28 mouse cellular contexts compared by ENCODE assay signal in the genomic region with DNA sequence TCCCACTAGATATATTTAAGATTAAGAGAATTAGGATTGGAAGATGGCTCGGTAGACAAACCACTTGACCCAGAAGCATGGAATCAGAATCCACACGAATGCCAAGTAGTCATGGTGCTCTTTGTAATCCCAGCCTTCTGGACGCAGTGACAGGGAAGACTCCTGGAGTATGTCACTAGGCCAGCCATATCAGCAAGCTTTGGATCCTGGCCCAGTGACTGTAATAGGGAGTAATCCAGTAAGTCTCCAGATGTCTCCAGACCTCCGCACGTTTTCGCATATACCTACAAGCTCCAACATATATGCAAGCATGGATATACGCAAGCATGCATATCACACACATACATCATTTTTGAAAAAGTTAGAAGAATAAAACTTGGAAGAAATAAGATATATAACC.
DNase-seq lines count a peak whose midpoint lies in the region; ATAC-seq and TF ChIP-seq lines count a peak whose summit lies in the region.
"Had no signal": no experiment of that assay in that cellular context is flagged by ENCODE, and none has a peak within 500 bp of the region (broad histone marks: within the 10 kb centered on the region; RNA-seq: fewer than 3 reads in every experiment).

No protein-coding gene starts in this region.

- H3K27ac ChIP-seq in heart, embryonic 14.5 days (replicated peaks in 1 of 2; ENCODE audit: control insufficient read depth in 1 of 2, insufficient read depth in 1 of 2, low read depth in 2 of 2, low read length in 2 of 2) = no peak overlapping the region
- no peak overlapping the region for H3K27ac ChIP-seq in midbrain, postnatal 0 days (ENCODE audit: low read depth, low read length)
- H3K27ac ChIP-seq in midbrain, embryonic 13.5 days = no peak overlapping the region
- H3K27ac ChIP-seq: forebrain, embryonic 10.5 days; forebrain, embryonic 13.5 days; heart, embryonic 13.5 days; hindbrain, embryonic 15.5 days; intestine, embryonic 15.5 days; kidney, embryonic 15.5 days had no signal

- no peak overlapping the region for H3K9ac ChIP-seq in heart, embryonic 14.5 days (ENCODE audit: low read length)
- no peak overlapping the region for H3K9ac ChIP-seq in midbrain, postnatal 0 days (replicated peaks; ENCODE audit: low read length, poor library complexity, severe bottlenecking)
- H3K9ac ChIP-seq in midbrain, embryonic 13.5 days (replicated peaks) = no peak overlapping the region
- H3K9ac ChIP-seq: forebrain, embryonic 13.5 days; heart, embryonic 13.5 days; hindbrain, embryonic 15.5 days; intestine, embryonic 15.5 days; kidney, embryonic 15.5 days had no signal

- H3K9me3 ChIP-seq in heart, embryonic 14.5 days (ENCODE audit: control insufficient read depth, low read length) = no peaks in the 10 kb centered on the region
- no peaks in the 10 kb centered on the region for H3K9me3 ChIP-seq in midbrain, postnatal 0 days (ENCODE audit: low read length)
- H3K9me3 ChIP-seq in midbrain, embryonic 13.5 days = no peaks in the 10 kb centered on the region
- H3K9me3 ChIP-seq: forebrain, embryonic 10.5 days; forebrain, embryonic 13.5 days; G1E; heart, embryonic 13.5 days; hindbrain, embryonic 15.5 days; intestine, embryonic 15.5 days; kidney, embryonic 15.5 days had no signal

- no peak overlapping the region for H3K4me3 ChIP-seq in heart, embryonic 14.5 days (ENCODE audit: control insufficient read depth in 1 of 2, insufficient read depth in 1 of 2, low read depth in 1 of 2, low read length in 2 of 2)
- H3K4me3 ChIP-seq in midbrain, postnatal 0 days (ENCODE audit: low read depth, low read length) = no peak overlapping the region
- H3K4me3 ChIP-seq in midbrain, embryonic 13.5 days (replicated peaks) = no peak overlapping the region
- H3K4me3 ChIP-seq: forebrain, embryonic 10.5 days; forebrain, embryonic 13.5 days; heart, embryonic 13.5 days; hindbrain, embryonic 15.5 days; intestine, embryonic 15.5 days; kidney, embryonic 15.5 days had no signal

- H3K4me1 ChIP-seq in heart, embryonic 14.5 days (ENCODE audit: control insufficient read depth in 2 of 2, insufficient read depth in 2 of 2, low read length in 2 of 2) = peaks cover 2 to 4% of the 10 kb centered on the region in 2 experiments; a peak in 3 of 4 replicates
- no peaks in the 10 kb centered on the region for H3K4me1 ChIP-seq in midbrain, postnatal 0 days (ENCODE audit: insufficient read depth, low read length)
- H3K4me1 ChIP-seq in midbrain, embryonic 13.5 days (replicated peaks) = peaks cover 11% of the 10 kb centered on the region
- H3K4me1 ChIP-seq: intestine, embryonic 15.5 days; kidney, embryonic 15.5 days had no signal

- no peaks in the 10 kb centered on the region for H3K36me3 ChIP-seq in heart, embryonic 14.5 days (ENCODE audit: control insufficient read depth, insufficient read depth, low read length)
- H3K36me3 ChIP-seq in midbrain, postnatal 0 days (ENCODE audit: insufficient read depth, low read length) = no peaks in the 10 kb centered on the region
- no peaks in the 10 kb centered on the region for H3K36me3 ChIP-seq in midbrain, embryonic 13.5 days
- H3K36me3 ChIP-seq: forebrain, embryonic 10.5 days; G1E; heart, embryonic 13.5 days; hindbrain, embryonic 15.5 days; intestine, embryonic 15.5 days; kidney, embryonic 15.5 days had no signal

- no peaks in the 10 kb centered on the region for H3K27me3 ChIP-seq in heart, embryonic 14.5 days (ENCODE audit: control insufficient read depth, insufficient read depth, low read length)
- no peaks in the 10 kb centered on the region for H3K27me3 ChIP-seq in midbrain, postnatal 0 days (ENCODE audit: insufficient read depth, low read length)
- no peaks in the 10 kb centered on the region for H3K27me3 ChIP-seq in midbrain, embryonic 13.5 days
- H3K27me3 ChIP-seq: CH12.LX; forebrain, embryonic 13.5 days; heart, embryonic 13.5 days; hindbrain, embryonic 15.5 days; intestine, embryonic 15.5 days; kidney, embryonic 15.5 days had no signal

- DNase-seq in cerebellum, postnatal 14 days = peak; percentile 41 to 52
- DNase-seq in cerebellum, adult 18-20 months = no peak
- no peak for DNase-seq in heart, adult 9 months (ENCODE audit: low spot score in 2 of 2)
- DNase-seq in heart, postnatal 4 days = peak; percentile 40
- no peak for DNase-seq in heart, adult 8-10 months (ENCODE audit: low spot score)
- peak; percentile 62 for DNase-seq in midbrain, postnatal 0 days (ENCODE audit: low spot score)
- DNase-seq: adrenal gland, adult 8-10 months; adrenal gland, postnatal 25 days; B cell, adult 2 months; cerebellum, adult 11-12 months; cerebellum, adult 9-10 months; cerebellum, postnatal 36 days; gastrocnemius, postnatal 10 days; gastrocnemius, postnatal 36 days; heart, postnatal 36 days; kidney, adult 11 months; kidney, adult 8-10 months had no signal

- 40% methylated on average over 7 of the region's 7 CpGs for WGBS in heart, embryonic 14.5 days
- WGBS in midbrain, postnatal 0 days = 88% methylated on average over 7 of the region's 7 CpGs
- WGBS in midbrain, embryonic 13.5 days = 90% methylated on average over 7 of the region's 7 CpGs

- H3K4me2 ChIP-seq in heart, embryonic 14.5 days (ENCODE audit: low read length) = no peak overlapping the region
- H3K4me2 ChIP-seq in midbrain, postnatal 0 days (ENCODE audit: low read depth, low read length, poor library complexity, severe bottlenecking) = no peak overlapping the region
- no peak overlapping the region for H3K4me2 ChIP-seq in midbrain, embryonic 13.5 days (replicated peaks)
- H3K4me2 ChIP-seq: forebrain, embryonic 13.5 days; heart, embryonic 13.5 days; hindbrain, embryonic 15.5 days; intestine, embryonic 15.5 days; kidney, embryonic 15.5 days had no signal

- 0 out of 2 replicates have a peak, but pooled peaks have one; percentile 21 for ATAC-seq in heart, embryonic 14.5 days (ENCODE audit: insufficient number of reproducible peaks, insufficient read depth, low FRiP score, low read depth)
- ATAC-seq in midbrain, postnatal 0 days (ENCODE audit: low FRiP score) = no peak
- ATAC-seq in midbrain, embryonic 13.5 days = no peak
- ATAC-seq: forebrain, embryonic 13.5 days; forebrain, embryonic 16.5 days; intestine, embryonic 15.5 days had no signal

- TF ChIP-seq CTCF in midbrain, postnatal 0 days (IDR thresholded peaks at IDR 0.05) = no peak

Comparison
In these comparisons a context has a peak if more than half of its experiments do, and no peak if none do; other contexts are left out.
1. DNase-seq: peak in cerebellum, postnatal 14 days (2 of 2), heart, postnatal 4 days (single experiment) and midbrain, postnatal 0 days (single experiment); none in cerebellum, adult 18-20 months (0 of 2), heart, adult 9 months (0 of 2) and heart, adult 8-10 months (single experiment).